Mouse (Mus musculus): ENCODE results near the gene Tcte3.
"Not testable (repeated sequence)": the region's sequence is repeated elsewhere in the genome, so short reads cannot be mapped to it uniquely, and the experiment has no call there.

The Tcte3 gene

GRCm38 (mm10) chr17:15041175-15041729 is at the start of gene Tcte3, which contains the start of the genes Ermard and Gm3448:
Gene Tcte3, minus strand, starts transcription at chr17:15041488.
Gene Ermard, plus strand, starts transcription at chr17:15041208.
Gene Gm3448, minus strand, starts transcription at chr17:15041537.
- DNase-seq (ENCODE audit: low read depth in 2 of 2, low spot score in 2 of 2): peak in 1 of 2 experiments; percentile 11

GRCm38 (mm10) chr17:15088591-15089001 is 47.3 kb upstream of the Tcte3 start:
- DNase-seq (ENCODE audit: low read depth in 2 of 2, low spot score in 2 of 2): no peak

- DNase-seq (ENCODE audit: low read depth in 2 of 2, low spot score in 2 of 2): no peak
These were observed 46.9 kb upstream of the Tcte3 start for GRCm38 (mm10) chr17:15088166-15088565.

GRCm38 (mm10) chr17:15085006-15085405 is 43.7 kb upstream of the Tcte3 start:
- no peak for DNase-seq (ENCODE audit: low read depth in 2 of 2, low spot score in 2 of 2)

- DNase-seq (ENCODE audit: low read depth in 2 of 2, low spot score in 2 of 2): no peak
These were observed 43.0 kb upstream of the Tcte3 start for GRCm38 (mm10) chr17:15084226-15084848.

- no peak for DNase-seq (ENCODE audit: low read depth in 2 of 2, low spot score in 2 of 2)
These were observed 36.2 kb upstream of the Tcte3 start for GRCm38 (mm10) chr17:15077536-15077935.

GRCm38 (mm10) chr17:15075033-15075432 is 33.7 kb upstream of the Tcte3 start:
- no peak for DNase-seq (ENCODE audit: low read depth in 2 of 2, low spot score in 2 of 2)

- no peak for DNase-seq (ENCODE audit: low read depth in 2 of 2, low spot score in 2 of 2)
These were observed 30.9 kb upstream of the Tcte3 start for GRCm38 (mm10) chr17:15072211-15072610.

- no peak for DNase-seq (ENCODE audit: low read depth in 2 of 2, low spot score in 2 of 2)
These were observed 27.8 kb upstream of the Tcte3 start for GRCm38 (mm10) chr17:15069124-15069523.

GRCm38 (mm10) chr17:15068040-15068792 is 26.9 kb upstream of the Tcte3 start:
- DNase-seq (ENCODE audit: low read depth in 2 of 2, low spot score in 2 of 2): no peak

- DNase-seq (ENCODE audit: low read depth in 2 of 2, low spot score in 2 of 2): no peak
These were observed 25.6 kb upstream of the Tcte3 start for GRCm38 (mm10) chr17:15066911-15067310.

GRCm38 (mm10) chr17:15066066-15066465 is 24.8 kb upstream of the Tcte3 start:
- no peak for DNase-seq (ENCODE audit: low read depth in 2 of 2, low spot score in 2 of 2)

GRCm38 (mm10) chr17:15065391-15066024 is 24.2 kb upstream of the Tcte3 start:
- DNase-seq (ENCODE audit: low read depth in 2 of 2, low spot score in 2 of 2): no peak

- DNase-seq (ENCODE audit: low read depth in 2 of 2, low spot score in 2 of 2): no peak
These were observed 19.1 kb upstream of the Tcte3 start for GRCm38 (mm10) chr17:15060356-15060755.

- no peak for DNase-seq (ENCODE audit: low read depth in 2 of 2, low spot score in 2 of 2)
These were observed 18.4 kb upstream of the Tcte3 start for GRCm38 (mm10) chr17:15059646-15060045.

- DNase-seq (ENCODE audit: low read depth in 2 of 2, low spot score in 2 of 2): no peak
These were observed 16.9 kb upstream of the Tcte3 start for GRCm38 (mm10) chr17:15058161-15058591.

GRCm38 (mm10) chr17:15055925-15056324 is 14.6 kb upstream of the Tcte3 start:
- no peak for DNase-seq (ENCODE audit: low read depth in 2 of 2, low spot score in 2 of 2)

- DNase-seq (ENCODE audit: low read depth in 2 of 2, low spot score in 2 of 2): not testable (repeated sequence)
These were observed 12.5 kb upstream of the Tcte3 start for GRCm38 (mm10) chr17:15053829-15054200.

GRCm38 (mm10) chr17:15053183-15053828 is 12.0 kb upstream of the Tcte3 start:
- not testable (repeated sequence) for DNase-seq (ENCODE audit: low read depth in 2 of 2, low spot score in 2 of 2)

GRCm38 (mm10) chr17:15052766-15053165 is 11.5 kb upstream of the Tcte3 start:
- not testable (repeated sequence) for DNase-seq (ENCODE audit: low read depth in 2 of 2, low spot score in 2 of 2)

- not testable (repeated sequence) for DNase-seq (ENCODE audit: low read depth in 2 of 2, low spot score in 2 of 2)
These were observed 9.1 kb upstream of the Tcte3 start for GRCm38 (mm10) chr17:15050338-15050737.
